Mouse (Mus musculus): ENCODE results near the gene Myrfl. TPM values are rescaled to one million over a fixed set of nuclear protein-coding genes. Genes with fewer than 3 reads are reported as not detected.

Myrfl gene
- polyA plus RNA-seq (2012; rRNA removed) = 0.12 and 0.22 TPM in 2 replicates

- DNase-seq = no peak
- H3K36me3 ChIP-seq (ENCODE audit: control insufficient read depth, insufficient read depth, low read length) = no peaks in the 10 kb centered on the region
- H3K4me1 ChIP-seq (replicated peaks; ENCODE audit: control insufficient read depth, insufficient read depth, low read length) = peaks cover 2% of the 10 kb centered on the region; the same call in 1 of the 2 replicates
- TF ChIP-seq CTCF (IDR thresholded peaks at IDR 0.05; ENCODE audit: borderline replicate concordance, control insufficient read depth, extremely low read depth, insufficient read depth, low read length, poor library complexity) = no peak
- TF ChIP-seq POLR2A (IDR thresholded peaks at IDR 0.05; ENCODE audit: control insufficient read depth, extremely low read depth, insufficient read depth, low read length, poor library complexity) = no peak
- no peak within 1 kb of the TSS for H3K4me3 ChIP-seq (ENCODE audit: control insufficient read depth, insufficient read depth, low read length)
- no peak within 1 kb of the TSS for H3K27ac ChIP-seq (ENCODE audit: control insufficient read depth, insufficient read depth, low read length)
- H3K27me3 ChIP-seq (ENCODE audit: control insufficient read depth, insufficient read depth, low read length) = no peaks in the 10 kb centered on the region
- 86% methylated on average over 17 of the region's 17 CpGs for WGBS
Measured at GRCm38 (mm10) chr10:116896336-116897177, at the start of gene Myrfl. TSS of gene Myrfl (minus strand) at chr10:116896919.

DNA sequence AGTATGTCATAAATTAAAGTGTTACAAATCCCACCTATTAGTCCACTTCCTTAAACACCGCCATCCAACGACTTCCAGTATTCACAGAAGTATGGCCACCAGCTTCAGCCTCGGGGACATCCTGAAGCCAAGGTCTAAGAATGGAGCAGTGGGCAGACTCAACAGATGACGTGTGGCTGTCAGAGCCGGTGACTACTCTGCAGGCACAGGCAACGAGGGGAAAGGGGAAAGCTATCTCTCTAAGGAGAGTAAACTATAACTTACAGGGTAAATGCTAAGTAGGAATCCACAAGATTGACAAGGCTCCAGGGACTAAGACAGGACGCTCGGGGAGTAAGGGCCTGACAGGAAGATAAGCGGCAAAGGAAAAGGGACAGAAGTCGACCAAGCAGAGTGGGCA lies 48.2 kb upstream of the Myrfl start:
- H3K4me3 ChIP-seq (ENCODE audit: control insufficient read depth, insufficient read depth, low read length) = no peak overlapping the region
- 79% methylated on average over 10 of the region's 10 CpGs for WGBS
- H3K4me1 ChIP-seq (replicated peaks; ENCODE audit: control insufficient read depth, insufficient read depth, low read length) = peaks cover 6% of the 10 kb centered on the region
- TF ChIP-seq POLR2A (IDR thresholded peaks at IDR 0.05; ENCODE audit: control insufficient read depth, extremely low read depth, insufficient read depth, low read length, poor library complexity) (no peak), CTCF (IDR thresholded peaks at IDR 0.05; ENCODE audit: borderline replicate concordance, control insufficient read depth, extremely low read depth, insufficient read depth, low read length, poor library complexity) (no peak)
- DNase-seq = no peak
- no peaks in the 10 kb centered on the region for H3K27me3 ChIP-seq (ENCODE audit: control insufficient read depth, insufficient read depth, low read length)
- no peak overlapping the region for H3K27ac ChIP-seq (ENCODE audit: control insufficient read depth, insufficient read depth, low read length)
- peaks cover 7% of the 10 kb centered on the region; the same call in 1 of the 2 replicates for H3K36me3 ChIP-seq (ENCODE audit: control insufficient read depth, insufficient read depth, low read length)

DNA sequence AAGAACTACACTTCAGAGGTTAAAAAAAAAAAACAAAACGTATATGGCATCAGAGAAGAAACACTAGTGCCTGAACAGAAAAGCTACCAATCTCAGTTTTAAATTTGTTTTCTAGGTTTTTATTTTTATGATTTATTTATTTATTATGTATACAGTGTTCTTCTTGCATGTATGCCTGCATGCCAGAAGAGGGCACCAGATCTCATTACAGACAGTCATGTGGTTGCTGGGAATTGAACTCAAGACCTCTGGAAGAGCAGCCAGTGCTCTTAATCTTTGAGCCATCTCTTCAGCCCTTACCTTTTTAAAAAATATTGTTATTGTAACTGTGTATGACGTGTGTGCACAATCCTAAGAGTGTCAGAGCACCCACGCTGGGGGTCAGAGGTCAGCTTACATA lies 47.4 kb upstream of the Myrfl start:
- no peak for DNase-seq
- H3K27ac ChIP-seq (ENCODE audit: control insufficient read depth, insufficient read depth, low read length) = no peak overlapping the region
- H3K27me3 ChIP-seq (ENCODE audit: control insufficient read depth, insufficient read depth, low read length) = no peaks in the 10 kb centered on the region
- 93% methylated on average over 3 of the region's 3 CpGs for WGBS
- peaks cover 3% of the 10 kb centered on the region for H3K4me1 ChIP-seq (replicated peaks; ENCODE audit: control insufficient read depth, insufficient read depth, low read length)
- peaks cover 9% of the 10 kb centered on the region; the same call in 1 of the 2 replicates for H3K36me3 ChIP-seq (ENCODE audit: control insufficient read depth, insufficient read depth, low read length)
- TF ChIP-seq CTCF (IDR thresholded peaks at IDR 0.05; ENCODE audit: borderline replicate concordance, control insufficient read depth, extremely low read depth, insufficient read depth, low read length, poor library complexity) = no peak
- TF ChIP-seq POLR2A (IDR thresholded peaks at IDR 0.05; ENCODE audit: control insufficient read depth, extremely low read depth, insufficient read depth, low read length, poor library complexity) = no peak
- H3K4me3 ChIP-seq (ENCODE audit: control insufficient read depth, insufficient read depth, low read length) = no peak overlapping the region

GRCm38 (mm10) chr10:116943025-116943424 lies 46.3 kb upstream of the Myrfl start:
- 96% methylated on average over 6 of the region's 6 CpGs for WGBS
- TF ChIP-seq POLR2A (IDR thresholded peaks at IDR 0.05; ENCODE audit: control insufficient read depth, extremely low read depth, insufficient read depth, low read length, poor library complexity) (no peak), CTCF (IDR thresholded peaks at IDR 0.05; ENCODE audit: borderline replicate concordance, control insufficient read depth, extremely low read depth, insufficient read depth, low read length, poor library complexity) (peak; percentile 63; the same call in 1 of the 2 replicates)
- H3K27ac ChIP-seq (ENCODE audit: control insufficient read depth, insufficient read depth, low read length) = no peak overlapping the region
- no peak overlapping the region for H3K4me3 ChIP-seq (ENCODE audit: control insufficient read depth, insufficient read depth, low read length)
- peaks cover 3% of the 10 kb centered on the region for H3K4me1 ChIP-seq (replicated peaks; ENCODE audit: control insufficient read depth, insufficient read depth, low read length)
- DNase-seq = peak; percentile 36
- H3K27me3 ChIP-seq (ENCODE audit: control insufficient read depth, insufficient read depth, low read length) = no peaks in the 10 kb centered on the region
- peaks cover 20% of the 10 kb centered on the region for H3K36me3 ChIP-seq (ENCODE audit: control insufficient read depth, insufficient read depth, low read length)

DNA sequence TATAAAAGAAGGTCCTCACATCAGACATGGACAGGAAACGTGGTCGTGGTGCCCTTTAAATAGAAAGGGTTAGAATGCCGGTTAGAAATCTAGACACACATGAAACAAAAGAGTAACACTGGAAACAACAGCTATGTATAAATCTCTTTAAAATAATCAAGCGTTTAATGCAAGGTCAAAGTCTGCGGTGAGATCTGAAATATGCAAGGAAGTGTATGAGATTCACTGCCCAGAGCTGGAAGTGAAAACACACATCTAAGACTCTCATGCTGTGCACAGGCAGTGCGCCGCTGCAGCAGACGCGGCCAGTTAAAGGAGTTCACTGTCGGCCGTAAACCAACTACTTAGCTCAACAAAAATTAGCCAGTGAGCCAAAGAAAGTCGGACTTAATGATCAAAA lies 38.3 kb upstream of the Myrfl start:
- Histone ChIP-seq H3K4me1 (replicated peaks; ENCODE audit: control insufficient read depth, insufficient read depth, low read length) (peaks cover 23% of the 10 kb centered on the region), H3K36me3 (ENCODE audit: control insufficient read depth, insufficient read depth, low read length) (peaks cover 27% of the 10 kb centered on the region), H3K27ac (ENCODE audit: control insufficient read depth, insufficient read depth, low read length) (no peak overlapping the region), H3K27me3 (ENCODE audit: control insufficient read depth, insufficient read depth, low read length) (no peaks in the 10 kb centered on the region), H3K4me3 (ENCODE audit: control insufficient read depth, insufficient read depth, low read length) (no peak overlapping the region)
- 35% methylated on average over 12 of the region's 12 CpGs for WGBS
- no peak for DNase-seq
- TF ChIP-seq CTCF (IDR thresholded peaks at IDR 0.05; ENCODE audit: borderline replicate concordance, control insufficient read depth, extremely low read depth, insufficient read depth, low read length, poor library complexity) (no peak), POLR2A (IDR thresholded peaks at IDR 0.05; ENCODE audit: control insufficient read depth, extremely low read depth, insufficient read depth, low read length, poor library complexity) (no peak)

GRCm38 (mm10) chr10:116933794-116934193 lies 37.1 kb upstream of the Myrfl start:
- 93% methylated on average over 7 of the region's 7 CpGs for WGBS
- TF ChIP-seq CTCF (IDR thresholded peaks at IDR 0.05; ENCODE audit: borderline replicate concordance, control insufficient read depth, extremely low read depth, insufficient read depth, low read length, poor library complexity) = no peak
- TF ChIP-seq POLR2A (IDR thresholded peaks at IDR 0.05; ENCODE audit: control insufficient read depth, extremely low read depth, insufficient read depth, low read length, poor library complexity) = no peak

More at GRCm38 (mm10) chr10:116933794-116934193, 37.1 kb upstream of the Myrfl start:
- Histone ChIP-seq H3K4me1 (replicated peaks; ENCODE audit: control insufficient read depth, insufficient read depth, low read length) (peaks cover 26% of the 10 kb centered on the region), H3K27ac (ENCODE audit: control insufficient read depth, insufficient read depth, low read length) (no peak overlapping the region), H3K4me3 (ENCODE audit: control insufficient read depth, insufficient read depth, low read length) (no peak overlapping the region), H3K27me3 (ENCODE audit: control insufficient read depth, insufficient read depth, low read length) (no peaks in the 10 kb centered on the region), H3K36me3 (ENCODE audit: control insufficient read depth, insufficient read depth, low read length) (peaks cover 21% of the 10 kb centered on the region)
- no peak for DNase-seq
